Mouse (Mus musculus): ENCODE measurements around the gene Hoxd9. TPM values are rescaled to one million over a fixed set of nuclear protein-coding genes. Genes with fewer than 3 reads are reported as not detected.

Gene Hoxd9
- polyA plus RNA-seq, 1 experiment from 2014 or later = not detected

- Histone ChIP-seq H3K4me1 (replicated peaks; ENCODE audit: control insufficient read depth, insufficient read depth, low read length) (peaks cover 20% of the 10 kb centered on the region), H3K27ac (ENCODE audit: low read length) (no peak overlapping the region), H3K27me3 (replicated peaks; ENCODE audit: control insufficient read depth, insufficient read depth, low read length) (peaks cover 83% of the 10 kb centered on the region), H3K4me3 (replicated peaks; ENCODE audit: low read length) (no peak overlapping the region), H3K9me3 (ENCODE audit: control insufficient read depth, low read length) (no peaks in the 10 kb centered on the region), H3K36me3 (ENCODE audit: control insufficient read depth, insufficient read depth) (no peaks in the 10 kb centered on the region), H3K4me2 (ENCODE audit: low read length) (no peak overlapping the region), H3K9ac (replicated peaks; ENCODE audit: low read depth, low read length) (no peak overlapping the region)
- ATAC-seq = no peak
- WGBS = 9% methylated on average over 6 of the region's 6 CpGs
Measured at GRCm38 (mm10) chr2:74702820-74703219, 5.3 kb downstream of the Hoxd9 start.

GRCm38 (mm10) chr2:74703317-74703716, 5.8 kb downstream of the Hoxd9 start:
- no peak overlapping the region for H3K9ac ChIP-seq (replicated peaks; ENCODE audit: low read depth, low read length)
- H3K9me3 ChIP-seq (ENCODE audit: control insufficient read depth, low read length) = no peaks in the 10 kb centered on the region
- H3K27ac ChIP-seq (ENCODE audit: low read length) = no peak overlapping the region
- H3K4me1 ChIP-seq (replicated peaks; ENCODE audit: control insufficient read depth, insufficient read depth, low read length) = peaks cover 16% of the 10 kb centered on the region
- no peak overlapping the region for H3K4me2 ChIP-seq (ENCODE audit: low read length)
- ATAC-seq = no peak
- H3K4me3 ChIP-seq (replicated peaks; ENCODE audit: low read length) = no peak overlapping the region
- no peaks in the 10 kb centered on the region for H3K36me3 ChIP-seq (ENCODE audit: control insufficient read depth, insufficient read depth)
- peaks cover 86% of the 10 kb centered on the region for H3K27me3 ChIP-seq (replicated peaks; ENCODE audit: control insufficient read depth, insufficient read depth, low read length)
- WGBS = 3% methylated on average over 10 of the region's 10 CpGs

GRCm38 (mm10) chr2:74703720-74704392, 6.3 kb downstream of the Hoxd9 start:
- Histone ChIP-seq H3K4me2 (ENCODE audit: low read length) (no peak overlapping the region), H3K9me3 (ENCODE audit: control insufficient read depth, low read length) (no peaks in the 10 kb centered on the region), H3K4me3 (replicated peaks; ENCODE audit: low read length) (no peak overlapping the region), H3K27ac (ENCODE audit: low read length) (no peak overlapping the region), H3K36me3 (ENCODE audit: control insufficient read depth, insufficient read depth) (no peaks in the 10 kb centered on the region), H3K4me1 (replicated peaks; ENCODE audit: control insufficient read depth, insufficient read depth, low read length) (peaks cover 13% of the 10 kb centered on the region), H3K27me3 (replicated peaks; ENCODE audit: control insufficient read depth, insufficient read depth, low read length) (peaks cover 86% of the 10 kb centered on the region), H3K9ac (replicated peaks; ENCODE audit: low read depth, low read length) (no peak overlapping the region)
- no peak for ATAC-seq
- WGBS = 1% methylated on average over 26 of the region's 26 CpGs

- ATAC-seq = no peak
- H3K36me3 ChIP-seq (ENCODE audit: control insufficient read depth, insufficient read depth) = no peaks in the 10 kb centered on the region
- peaks cover 86% of the 10 kb centered on the region for H3K27me3 ChIP-seq (replicated peaks; ENCODE audit: control insufficient read depth, insufficient read depth, low read length)
- H3K4me3 ChIP-seq (replicated peaks; ENCODE audit: low read length) = peak within 1 kb of the TSS; percentile 31
- no peaks in the 10 kb centered on the region for H3K9me3 ChIP-seq (ENCODE audit: control insufficient read depth, low read length)
- WGBS = under 1% methylated on average over 50 of the region's 52 CpGs
- peak within 1 kb of the TSS; percentile 37 for H3K4me2 ChIP-seq (ENCODE audit: low read length)
- H3K9ac ChIP-seq (replicated peaks; ENCODE audit: low read depth, low read length) = no peak within 1 kb of the TSS
- peaks cover 13% of the 10 kb centered on the region for H3K4me1 ChIP-seq (replicated peaks; ENCODE audit: control insufficient read depth, insufficient read depth, low read length)
- no peak within 1 kb of the TSS for H3K27ac ChIP-seq (ENCODE audit: low read length)
Measured at GRCm38 (mm10) chr2:74704393-74704998, 7.0 kb downstream of the Hoxd9 start, which contains the start of gene Hoxd8. Gene Hoxd8, plus strand, starts transcription at chr2:74704615.

- H3K4me2 ChIP-seq (ENCODE audit: low read length) = peak overlapping the region; percentile 37
Measured at GRCm38 (mm10) chr2:74704999-74705466, 7.5 kb downstream of the Hoxd9 start.

GRCm38 (mm10) chr2:74705467-74706089, 8.1 kb downstream of the Hoxd9 start:
- ATAC-seq = no peak

More at GRCm38 (mm10) chr2:74704999-74705466, 7.5 kb downstream of the Hoxd9 start:
- Histone ChIP-seq H3K27me3 (replicated peaks; ENCODE audit: control insufficient read depth, insufficient read depth, low read length) (peaks cover 86% of the 10 kb centered on the region), H3K36me3 (ENCODE audit: control insufficient read depth, insufficient read depth) (no peaks in the 10 kb centered on the region), H3K4me1 (replicated peaks; ENCODE audit: control insufficient read depth, insufficient read depth, low read length) (peaks cover 13% of the 10 kb centered on the region), H3K4me3 (replicated peaks; ENCODE audit: low read length) (peak overlapping the region; percentile 31), H3K9me3 (ENCODE audit: control insufficient read depth, low read length) (no peaks in the 10 kb centered on the region), H3K9ac (replicated peaks; ENCODE audit: low read depth, low read length) (no peak overlapping the region), H3K27ac (ENCODE audit: low read length) (no peak overlapping the region)
- ATAC-seq = no peak
- under 1% methylated on average over 40 of the region's 66 CpGs for WGBS

GRCm38 (mm10) chr2:74706393-74706960, 8.9 kb downstream of the Hoxd9 start:
- no peak for ATAC-seq
- H3K9me3 ChIP-seq (ENCODE audit: control insufficient read depth, low read length) = no peaks in the 10 kb centered on the region
- WGBS = 3% methylated on average over 13 of the region's 13 CpGs
- no peak overlapping the region for H3K9ac ChIP-seq (replicated peaks; ENCODE audit: low read depth, low read length)
- no peak overlapping the region for H3K4me3 ChIP-seq (replicated peaks; ENCODE audit: low read length)
- H3K4me1 ChIP-seq (replicated peaks; ENCODE audit: control insufficient read depth, insufficient read depth, low read length) = peaks cover 13% of the 10 kb centered on the region
- no peak overlapping the region for H3K4me2 ChIP-seq (ENCODE audit: low read length)
- H3K27ac ChIP-seq (ENCODE audit: low read length) = no peak overlapping the region
- H3K36me3 ChIP-seq (ENCODE audit: control insufficient read depth, insufficient read depth) = no peaks in the 10 kb centered on the region
- peaks cover 84% of the 10 kb centered on the region for H3K27me3 ChIP-seq (replicated peaks; ENCODE audit: control insufficient read depth, insufficient read depth, low read length)

More at GRCm38 (mm10) chr2:74705467-74706089, 8.1 kb downstream of the Hoxd9 start:
- H3K4me1 ChIP-seq (replicated peaks; ENCODE audit: control insufficient read depth, insufficient read depth, low read length) = peaks cover 13% of the 10 kb centered on the region
- no peaks in the 10 kb centered on the region for H3K36me3 ChIP-seq (ENCODE audit: control insufficient read depth, insufficient read depth)
- H3K4me3 ChIP-seq (replicated peaks; ENCODE audit: low read length) = peak overlapping the region; percentile 31
- H3K27ac ChIP-seq (ENCODE audit: low read length) = no peak overlapping the region
- H3K9ac ChIP-seq (replicated peaks; ENCODE audit: low read depth, low read length) = no peak overlapping the region
- under 1% methylated on average over 74 of the region's 85 CpGs for WGBS
- peaks cover 86% of the 10 kb centered on the region for H3K27me3 ChIP-seq (replicated peaks; ENCODE audit: control insufficient read depth, insufficient read depth, low read length)
- no peaks in the 10 kb centered on the region for H3K9me3 ChIP-seq (ENCODE audit: control insufficient read depth, low read length)
- H3K4me2 ChIP-seq (ENCODE audit: low read length) = peak overlapping the region; percentile 37

GRCm38 (mm10) chr2:74707599-74707998, 10.1 kb downstream of the Hoxd9 start:
- no peak for ATAC-seq
- Histone ChIP-seq H3K27me3 (replicated peaks; ENCODE audit: control insufficient read depth, insufficient read depth, low read length) (peaks cover 87% of the 10 kb centered on the region), H3K4me3 (replicated peaks; ENCODE audit: low read length) (no peak overlapping the region), H3K36me3 (ENCODE audit: control insufficient read depth, insufficient read depth) (no peaks in the 10 kb centered on the region), H3K4me1 (replicated peaks; ENCODE audit: control insufficient read depth, insufficient read depth, low read length) (peaks cover 17% of the 10 kb centered on the region), H3K4me2 (ENCODE audit: low read length) (no peak overlapping the region), H3K9ac (replicated peaks; ENCODE audit: low read depth, low read length) (no peak overlapping the region), H3K9me3 (ENCODE audit: control insufficient read depth, low read length) (no peaks in the 10 kb centered on the region), H3K27ac (ENCODE audit: low read length) (no peak overlapping the region)
- 5% methylated on average over 7 of the region's 7 CpGs for WGBS

- Histone ChIP-seq H3K36me3 (ENCODE audit: control insufficient read depth, insufficient read depth) (no peaks in the 10 kb centered on the region), H3K9me3 (ENCODE audit: control insufficient read depth, low read length) (no peaks in the 10 kb centered on the region), H3K4me1 (replicated peaks; ENCODE audit: control insufficient read depth, insufficient read depth, low read length) (peaks cover 17% of the 10 kb centered on the region), H3K27me3 (replicated peaks; ENCODE audit: control insufficient read depth, insufficient read depth, low read length) (peaks cover 87% of the 10 kb centered on the region), H3K27ac (ENCODE audit: low read length) (no peak overlapping the region), H3K4me2 (ENCODE audit: low read length) (no peak overlapping the region), H3K4me3 (replicated peaks; ENCODE audit: low read length) (no peak overlapping the region), H3K9ac (replicated peaks; ENCODE audit: low read depth, low read length) (no peak overlapping the region)
- ATAC-seq = no peak
- WGBS = 2% methylated on average over 4 of the region's 4 CpGs
Measured at GRCm38 (mm10) chr2:74708676-74709075, 11.1 kb downstream of the Hoxd9 start.
